Mouse (Mus musculus): ENCODE measurements at regions not wholly inside any gene's neighbourhood (a gene's known extent, or its start where the extent isn't known, plus 50 kb on each side); places are given as distances from the start of the nearest gene placed in this dataset.

- Histone ChIP-seq H3K4me3 (ENCODE audit: low read depth, low read length) (no peak overlapping the region), H3K9ac (replicated peaks; ENCODE audit: low read depth, low read length) (no peak overlapping the region), H3K27ac (ENCODE audit: low read depth, low read length) (no peak overlapping the region), H3K4me2 (ENCODE audit: low read depth, low read length) (no peak overlapping the region), H3K36me3 (ENCODE audit: control insufficient read depth, insufficient read depth, low read length) (no peaks in the 10 kb centered on the region), H3K9me3 (ENCODE audit: control insufficient read depth, low read length) (no peaks in the 10 kb centered on the region), H3K4me1 (ENCODE audit: control insufficient read depth, insufficient read depth, low read length) (no peaks in the 10 kb centered on the region), H3K27me3 (ENCODE audit: control insufficient read depth, insufficient read depth, low read length) (no peaks in the 10 kb centered on the region)
- no peak for ATAC-seq (ENCODE audit: low read depth)
- WGBS: 23% methylated on average over 2 of the region's 2 CpGs
These were observed 302.5 kb upstream of the Nr2f2 start for GRCm38 (mm10) chr7:70669065-70669464.

DNA sequence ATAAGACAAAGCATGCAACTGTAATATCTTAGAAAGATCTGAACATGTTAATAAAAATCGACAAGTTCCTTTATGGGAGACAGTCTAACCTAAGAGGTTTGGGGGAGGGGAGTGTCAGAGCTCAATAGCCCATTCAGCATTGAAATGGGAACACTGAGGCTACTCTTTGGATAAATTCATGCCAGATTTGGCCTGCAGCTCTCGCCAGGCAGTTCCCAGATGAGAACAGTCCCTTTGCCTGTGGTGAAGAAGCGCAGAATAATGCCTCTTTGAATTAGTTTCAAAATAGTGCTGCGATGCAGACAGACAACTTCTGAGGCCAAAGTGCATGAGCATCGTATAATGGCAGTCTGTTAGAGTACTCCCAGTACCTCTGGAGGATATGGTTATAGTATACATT lies 293.6 kb upstream of the Nr2f2 start:
- ATAC-seq (ENCODE audit: low read depth): no peak

DNA sequence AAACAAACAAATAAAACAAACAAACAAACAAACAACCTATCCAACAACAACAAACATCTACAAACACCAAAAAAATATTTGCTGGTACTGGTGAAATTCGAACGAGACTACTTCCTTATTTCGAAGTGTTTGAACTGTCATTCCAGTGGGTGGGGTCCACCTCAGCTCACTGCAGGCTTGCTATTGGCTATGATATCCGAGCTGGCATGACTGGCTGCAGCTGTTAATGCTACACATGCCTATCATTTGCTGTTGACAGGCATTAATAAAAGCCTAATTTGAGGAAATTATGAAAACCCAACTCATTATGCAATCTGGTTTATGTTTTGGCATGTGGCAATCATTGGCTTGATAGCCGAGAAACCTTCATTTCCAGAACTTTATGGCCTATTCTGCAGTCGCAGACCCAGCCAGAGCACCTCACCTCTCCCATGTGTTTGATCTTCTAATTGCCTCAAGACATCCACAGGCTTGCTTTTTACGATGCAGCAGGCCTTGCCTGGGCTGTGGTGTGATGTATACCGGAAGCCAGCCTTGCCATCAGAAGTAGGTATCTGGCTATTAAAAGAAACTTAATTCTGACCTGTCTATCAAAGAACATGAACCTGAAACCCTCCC lies 283.3 kb upstream of the Nr2f2 start:
- H3K4me2 ChIP-seq (ENCODE audit: low read depth, low read length): no peak overlapping the region
- no peaks in the 10 kb centered on the region for H3K9me3 ChIP-seq (ENCODE audit: control insufficient read depth, low read length)
- H3K27ac ChIP-seq (ENCODE audit: low read depth, low read length): no peak overlapping the region
- no peaks in the 10 kb centered on the region for H3K4me1 ChIP-seq (ENCODE audit: control insufficient read depth, insufficient read depth, low read length)
- no peaks in the 10 kb centered on the region for H3K27me3 ChIP-seq (ENCODE audit: control insufficient read depth, insufficient read depth, low read length)
- no peak overlapping the region for H3K9ac ChIP-seq (replicated peaks; ENCODE audit: low read depth, low read length)
- 63% methylated on average over 8 of the region's 8 CpGs for WGBS
- no peaks in the 10 kb centered on the region for H3K36me3 ChIP-seq (ENCODE audit: control insufficient read depth, insufficient read depth, low read length)
- no peak for ATAC-seq (ENCODE audit: low read depth)
- no peak overlapping the region for H3K4me3 ChIP-seq (ENCODE audit: low read depth, low read length)

More for the DNA sequence above, 293.6 kb upstream of the Nr2f2 start:
- Histone ChIP-seq H3K27ac (ENCODE audit: low read depth, low read length) (no peak overlapping the region), H3K9ac (replicated peaks; ENCODE audit: low read depth, low read length) (no peak overlapping the region), H3K4me3 (ENCODE audit: low read depth, low read length) (no peak overlapping the region), H3K4me2 (ENCODE audit: low read depth, low read length) (no peak overlapping the region), H3K27me3 (ENCODE audit: control insufficient read depth, insufficient read depth, low read length) (no peaks in the 10 kb centered on the region), H3K4me1 (ENCODE audit: control insufficient read depth, insufficient read depth, low read length) (no peaks in the 10 kb centered on the region), H3K9me3 (ENCODE audit: control insufficient read depth, low read length) (0 out of 2 replicates have a peak, but pooled peaks cover 2% of the 10 kb centered on the region), H3K36me3 (ENCODE audit: control insufficient read depth, insufficient read depth, low read length) (no peaks in the 10 kb centered on the region)
- 56% methylated on average over 5 of the region's 5 CpGs for WGBS

DNA sequence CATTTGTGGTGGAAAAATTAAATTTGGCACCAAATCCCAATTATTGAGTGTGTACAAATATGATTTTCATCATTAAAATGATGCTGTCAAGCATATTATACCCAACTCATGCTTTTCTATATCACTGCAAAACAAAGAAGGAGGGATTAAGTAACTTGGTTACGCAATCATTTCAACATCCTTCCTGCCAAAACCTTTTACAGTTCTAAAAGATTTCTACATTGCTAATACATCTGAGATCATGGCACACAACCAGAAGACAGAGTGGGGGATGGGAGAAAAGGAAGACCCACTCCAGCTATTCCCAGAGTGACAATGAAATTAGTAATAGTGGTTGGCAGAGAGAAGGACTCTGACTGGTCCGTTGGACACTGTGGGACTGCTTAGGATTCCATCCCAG lies 280.3 kb upstream of the Nr2f2 start:
- H3K36me3 ChIP-seq (ENCODE audit: control insufficient read depth, insufficient read depth, low read length): no peaks in the 10 kb centered on the region
- H3K4me2 ChIP-seq (ENCODE audit: low read depth, low read length): no peak overlapping the region
- no peak overlapping the region for H3K27ac ChIP-seq (ENCODE audit: low read depth, low read length)
- no peaks in the 10 kb centered on the region for H3K9me3 ChIP-seq (ENCODE audit: control insufficient read depth, low read length)
- no peaks in the 10 kb centered on the region for H3K27me3 ChIP-seq (ENCODE audit: control insufficient read depth, insufficient read depth, low read length)
- H3K4me3 ChIP-seq (ENCODE audit: low read depth, low read length): no peak overlapping the region
- no peak overlapping the region for H3K9ac ChIP-seq (replicated peaks; ENCODE audit: low read depth, low read length)
- H3K4me1 ChIP-seq (ENCODE audit: control insufficient read depth, insufficient read depth, low read length): no peaks in the 10 kb centered on the region
- no peak for ATAC-seq (ENCODE audit: low read depth)
- WGBS: 81% methylated on average over 2 of the region's 2 CpGs

- 48% methylated on average over 9 of the region's 9 CpGs for WGBS
- Histone ChIP-seq H3K27ac (ENCODE audit: low read depth, low read length) (no peak overlapping the region), H3K4me3 (ENCODE audit: low read depth, low read length) (no peak overlapping the region), H3K4me2 (ENCODE audit: low read depth, low read length) (no peak overlapping the region), H3K9ac (replicated peaks; ENCODE audit: low read depth, low read length) (no peak overlapping the region), H3K27me3 (ENCODE audit: control insufficient read depth, insufficient read depth, low read length) (no peaks in the 10 kb centered on the region), H3K36me3 (ENCODE audit: control insufficient read depth, insufficient read depth, low read length) (no peaks in the 10 kb centered on the region), H3K4me1 (ENCODE audit: control insufficient read depth, insufficient read depth, low read length) (no peaks in the 10 kb centered on the region), H3K9me3 (ENCODE audit: control insufficient read depth, low read length) (no peaks in the 10 kb centered on the region)
- ATAC-seq (ENCODE audit: low read depth): no peak; the same call in 1 of the 2 replicates
These were observed 277.3 kb upstream of the Nr2f2 start for GRCm38 (mm10) chr7:70643694-70644301.

- Histone ChIP-seq H3K27ac (ENCODE audit: low read depth, low read length) (no peak overlapping the region), H3K4me3 (ENCODE audit: low read depth, low read length) (no peak overlapping the region), H3K27me3 (ENCODE audit: control insufficient read depth, insufficient read depth, low read length) (no peaks in the 10 kb centered on the region), H3K9ac (replicated peaks; ENCODE audit: low read depth, low read length) (no peak overlapping the region), H3K36me3 (ENCODE audit: control insufficient read depth, insufficient read depth, low read length) (no peaks in the 10 kb centered on the region), H3K4me1 (ENCODE audit: control insufficient read depth, insufficient read depth, low read length) (no peaks in the 10 kb centered on the region), H3K4me2 (ENCODE audit: low read depth, low read length) (no peak overlapping the region), H3K9me3 (ENCODE audit: control insufficient read depth, low read length) (no peaks in the 10 kb centered on the region)
- WGBS: 96% methylated on average over 1 of the region's 1 CpGs
- ATAC-seq (ENCODE audit: low read depth): no peak
These were observed 276.5 kb upstream of the Nr2f2 start for GRCm38 (mm10) chr7:70643055-70643454.

- 68% methylated on average over 11 of the region's 11 CpGs for WGBS
- ATAC-seq (ENCODE audit: low read depth): no peak
- Histone ChIP-seq H3K4me1 (ENCODE audit: control insufficient read depth, insufficient read depth, low read length) (no peaks in the 10 kb centered on the region), H3K27me3 (ENCODE audit: control insufficient read depth, insufficient read depth, low read length) (no peaks in the 10 kb centered on the region), H3K4me2 (ENCODE audit: low read depth, low read length) (no peak overlapping the region), H3K4me3 (ENCODE audit: low read depth, low read length) (no peak overlapping the region), H3K36me3 (ENCODE audit: control insufficient read depth, insufficient read depth, low read length) (no peaks in the 10 kb centered on the region), H3K27ac (ENCODE audit: low read depth, low read length) (no peak overlapping the region), H3K9me3 (ENCODE audit: control insufficient read depth, low read length) (no peaks in the 10 kb centered on the region), H3K9ac (replicated peaks; ENCODE audit: low read depth, low read length) (no peak overlapping the region)
These were observed 274.7 kb upstream of the Nr2f2 start for GRCm38 (mm10) chr7:70641217-70641616.

GRCm38 (mm10) chr7:70640574-70640973 lies 274.0 kb upstream of the Nr2f2 start:
- no peak for ATAC-seq (ENCODE audit: low read depth)

GRCm38 (mm10) chr7:70638161-70638560 lies 271.6 kb upstream of the Nr2f2 start:
- Histone ChIP-seq H3K36me3 (ENCODE audit: control insufficient read depth, insufficient read depth, low read length) (no peaks in the 10 kb centered on the region), H3K27ac (ENCODE audit: low read depth, low read length) (no peak overlapping the region), H3K27me3 (ENCODE audit: control insufficient read depth, insufficient read depth, low read length) (no peaks in the 10 kb centered on the region), H3K4me2 (ENCODE audit: low read depth, low read length) (no peak overlapping the region), H3K9me3 (ENCODE audit: control insufficient read depth, low read length) (no peaks in the 10 kb centered on the region), H3K4me1 (ENCODE audit: control insufficient read depth, insufficient read depth, low read length) (no peaks in the 10 kb centered on the region), H3K4me3 (ENCODE audit: low read depth, low read length) (no peak overlapping the region), H3K9ac (replicated peaks; ENCODE audit: low read depth, low read length) (no peak overlapping the region)
- ATAC-seq (ENCODE audit: low read depth): no peak
- 68% methylated on average over 2 of the region's 2 CpGs for WGBS

More at GRCm38 (mm10) chr7:70640574-70640973, 274.0 kb upstream of the Nr2f2 start:
- Histone ChIP-seq H3K4me3 (ENCODE audit: low read depth, low read length) (no peak overlapping the region), H3K27me3 (ENCODE audit: control insufficient read depth, insufficient read depth, low read length) (no peaks in the 10 kb centered on the region), H3K4me2 (ENCODE audit: low read depth, low read length) (no peak overlapping the region), H3K27ac (ENCODE audit: low read depth, low read length) (no peak overlapping the region), H3K4me1 (ENCODE audit: control insufficient read depth, insufficient read depth, low read length) (no peaks in the 10 kb centered on the region), H3K36me3 (ENCODE audit: control insufficient read depth, insufficient read depth, low read length) (no peaks in the 10 kb centered on the region), H3K9ac (replicated peaks; ENCODE audit: low read depth, low read length) (no peak overlapping the region), H3K9me3 (ENCODE audit: control insufficient read depth, low read length) (no peaks in the 10 kb centered on the region)
- WGBS: 82% methylated on average over 11 of the region's 11 CpGs
